Mouse (Mus musculus) frontal cortex, postnatal 14 days (tissue): ENCODE data around the gene Ahdc1.

ENCODE experiments used
- DNase-seq, 2 experiments: peaks; one replicate each; pipeline ENCODE4 v3.0.0; 2022; ENCODE audit warnings: low spot score in 2 of 2

Gene Ahdc1

DNA sequence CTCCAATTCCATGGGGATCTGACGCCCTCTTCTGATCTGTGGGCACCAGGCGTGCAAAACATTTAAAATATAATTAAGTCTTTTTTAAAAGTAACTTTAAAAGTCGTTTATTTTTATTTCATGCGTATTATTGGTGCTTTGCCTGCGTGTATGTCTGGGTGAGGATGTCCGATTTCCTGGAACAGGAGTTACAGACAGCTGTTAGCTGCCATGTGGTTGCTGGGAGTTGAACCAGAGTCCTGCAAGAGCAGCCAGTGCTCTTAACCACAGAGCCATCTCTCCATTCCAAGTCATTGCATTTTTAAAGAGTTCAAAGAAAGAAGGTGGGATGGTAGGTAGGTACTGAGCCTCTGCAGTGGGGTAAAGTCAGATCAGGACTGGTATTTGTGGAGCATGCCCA lies 43.5 kb downstream of the Ahdc1 start:
- DNase-seq = no peak

- no peak for DNase-seq
Measured at GRCm38 (mm10) chr4:133055163-133055951, 44.3 kb downstream of the Ahdc1 start.

DNA sequence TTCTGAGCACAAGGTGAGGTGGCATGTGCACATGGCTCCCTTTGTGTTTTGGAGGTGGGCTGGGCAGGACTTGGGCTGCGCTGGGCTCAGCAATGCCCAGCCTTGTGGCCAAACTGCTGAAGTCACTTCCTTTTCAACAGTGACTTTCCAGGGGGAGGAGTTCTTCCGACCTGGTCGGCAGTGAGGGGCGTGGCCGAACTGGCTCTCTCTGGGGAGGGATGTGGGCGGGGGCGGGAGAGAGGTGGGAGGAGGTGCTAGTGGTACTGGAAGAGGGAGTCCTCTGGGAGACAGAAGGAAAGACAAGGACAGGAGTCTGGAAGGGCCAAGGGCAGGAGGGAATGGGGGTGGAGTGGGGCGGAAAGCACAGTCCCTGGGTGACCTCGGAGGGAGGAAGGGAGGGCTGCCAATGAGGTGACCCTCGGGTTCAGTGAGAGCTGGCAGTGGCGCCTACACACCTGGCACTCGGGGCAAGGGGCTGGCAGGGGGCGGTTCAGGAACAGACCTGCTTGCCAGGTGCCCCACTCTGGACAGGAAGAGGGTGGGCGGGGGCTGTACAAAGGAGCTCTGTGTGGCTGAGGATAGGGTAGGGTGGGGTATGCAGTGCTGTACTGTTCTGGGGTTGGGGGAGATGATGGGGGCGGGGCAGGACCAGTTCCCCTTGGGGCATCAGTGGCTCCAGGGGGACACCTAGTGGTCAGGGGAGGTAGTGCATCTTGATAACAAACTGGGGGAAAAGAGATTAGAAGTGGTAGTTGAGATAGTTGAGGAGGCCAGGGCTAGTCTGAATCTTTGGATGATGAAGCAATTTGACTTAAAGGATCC lies 45.2 kb downstream of the Ahdc1 start:
- peak in 1 of 2 experiments; percentile 64 for DNase-seq

DNA sequence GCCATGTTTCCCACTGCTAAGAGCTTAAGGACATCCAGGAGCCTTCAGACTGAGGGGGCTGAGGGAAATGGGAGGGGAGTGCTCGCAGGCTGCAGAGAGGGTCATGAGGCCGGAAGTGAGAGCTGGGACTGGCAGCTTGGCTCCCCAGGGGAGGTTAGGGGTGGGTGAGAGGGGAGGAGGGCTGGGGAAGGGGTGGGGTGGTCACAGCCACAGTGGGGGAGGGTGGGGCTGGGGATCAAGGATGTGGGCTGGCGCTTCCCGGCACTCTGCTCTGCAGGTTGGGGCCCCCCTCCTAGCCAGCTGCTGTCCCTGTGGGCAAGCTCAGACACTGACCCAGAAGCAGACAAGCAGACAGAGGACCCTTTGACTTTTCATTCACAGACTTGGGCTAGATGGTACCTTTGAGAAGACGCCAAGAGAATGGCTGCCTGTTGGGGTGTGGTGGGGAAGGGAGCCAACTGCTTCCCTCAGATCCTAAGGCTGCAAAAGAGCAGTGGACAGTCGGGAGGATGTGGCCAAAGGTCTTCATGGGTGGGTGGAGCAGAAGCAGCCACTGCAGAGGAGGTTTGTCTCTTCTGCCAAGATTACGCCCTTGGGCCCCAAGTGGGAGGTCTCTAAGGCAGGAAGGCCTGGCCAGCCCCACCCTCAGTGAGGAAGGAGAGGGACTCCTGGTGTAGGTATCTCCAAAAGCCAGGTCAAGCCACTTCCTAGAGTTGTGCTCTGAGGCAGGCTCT lies 46.5 kb downstream of the Ahdc1 start:
- DNase-seq = no peak

DNA sequence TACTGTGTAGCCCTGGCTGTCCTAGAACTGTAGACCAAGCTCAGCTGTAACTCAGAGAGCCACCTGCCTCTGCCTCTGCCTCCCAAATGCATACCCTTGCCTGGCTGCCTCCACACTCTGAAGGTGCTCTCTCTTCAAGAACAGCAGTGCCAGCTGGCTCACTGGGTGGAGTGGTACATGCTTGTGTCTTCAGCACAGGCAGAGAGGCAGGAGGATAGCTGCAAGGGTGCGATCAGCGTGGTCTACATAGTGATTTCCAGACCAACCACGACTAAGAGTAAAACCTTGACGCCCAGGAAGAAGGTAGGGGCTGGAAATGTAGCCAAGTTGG lies 47.0 kb downstream of the Ahdc1 start:
- DNase-seq = no peak

DNA sequence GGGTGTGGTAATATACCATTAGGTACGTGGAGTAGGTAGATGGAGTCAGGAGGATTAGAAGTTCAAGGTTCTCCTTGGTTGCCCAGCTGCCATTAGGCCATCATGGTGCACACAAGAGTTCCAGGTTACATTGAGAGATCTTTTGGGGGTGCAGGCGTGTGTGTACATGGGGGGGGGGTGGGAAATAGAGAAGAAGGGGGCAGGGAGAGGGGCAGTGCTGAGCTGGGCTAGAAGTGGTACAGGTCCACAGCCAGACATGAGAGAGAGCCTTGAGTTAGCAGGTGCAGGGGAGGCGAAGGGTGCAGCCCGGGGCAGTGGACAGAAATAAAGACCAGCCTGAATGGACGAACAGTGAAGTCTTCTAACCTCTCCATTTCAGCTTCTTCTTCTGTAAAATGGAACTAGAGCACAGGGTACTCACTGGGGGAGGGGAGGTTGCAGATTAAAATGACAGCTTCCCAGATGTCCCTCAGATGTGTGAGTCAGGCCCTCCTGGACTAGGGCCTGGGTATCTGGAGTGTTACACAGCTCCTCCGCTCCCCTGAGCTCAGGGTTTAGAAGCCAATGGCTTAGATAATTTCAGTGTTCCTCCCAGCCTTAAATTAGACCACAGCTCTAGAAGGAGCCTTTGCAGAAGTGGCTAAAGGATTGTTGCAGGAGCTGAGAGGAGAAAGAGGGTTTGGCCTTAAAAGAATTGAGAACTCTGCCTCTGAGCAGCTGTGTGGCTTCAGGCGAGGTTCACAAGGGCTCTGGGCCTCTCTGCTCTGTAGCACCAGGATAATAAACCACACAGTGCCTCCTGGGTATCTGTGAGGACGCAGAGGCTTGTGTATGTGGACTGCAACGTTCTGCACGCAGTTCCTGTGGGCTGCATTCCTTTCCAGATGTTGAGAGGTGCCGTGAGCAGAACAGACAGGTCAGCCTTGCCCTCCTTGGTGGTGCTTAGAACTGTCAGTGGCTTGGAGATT lies 47.7 kb downstream of the Ahdc1 start:
- no peak for DNase-seq

DNA sequence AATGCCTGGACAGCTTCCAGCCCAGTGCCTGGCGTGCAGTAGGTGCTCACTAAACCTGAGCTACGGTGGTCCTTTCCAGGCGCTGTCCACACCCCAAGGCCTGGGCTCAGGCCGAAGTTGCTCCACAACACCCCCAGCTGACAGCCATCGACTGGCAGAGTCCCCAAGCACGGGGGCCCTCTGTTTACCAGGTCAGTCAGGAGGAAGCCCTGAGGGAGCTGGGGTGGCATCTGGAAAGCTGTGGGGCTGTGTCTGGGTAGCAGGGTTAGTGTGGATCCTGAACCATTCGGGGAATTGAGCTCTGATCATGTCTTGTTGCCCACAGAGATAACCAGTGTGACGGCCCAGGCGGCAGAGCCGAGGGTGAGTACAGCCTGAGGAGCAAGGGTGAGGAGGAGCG lies 49.6 kb downstream of the Ahdc1 start:
- no peak for DNase-seq

DNA sequence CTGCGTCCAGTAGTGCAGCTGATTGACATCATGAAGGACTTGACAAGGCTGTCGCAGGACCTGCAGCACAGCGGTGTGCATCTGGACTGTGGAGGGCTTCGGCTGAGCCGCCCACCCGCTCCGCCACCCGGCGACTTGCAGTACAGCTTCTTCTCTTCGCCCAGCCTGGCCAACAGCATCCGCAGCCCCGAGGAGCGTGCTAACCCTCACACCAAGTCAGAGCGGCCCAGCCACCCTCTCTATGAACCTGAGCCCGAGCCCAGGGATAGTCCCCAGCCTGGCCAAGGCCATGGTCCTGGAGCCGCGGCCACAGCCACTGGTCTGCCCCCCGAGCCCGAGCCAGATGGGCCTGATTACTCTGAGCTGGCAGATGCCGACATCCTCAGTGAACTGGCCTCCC lies 50.7 kb downstream of the Ahdc1 start:
- no peak for DNase-seq

GRCm38 (mm10) chr4:133062286-133062685 lies 51.2 kb downstream of the Ahdc1 start:
- DNase-seq = no peak

DNA sequence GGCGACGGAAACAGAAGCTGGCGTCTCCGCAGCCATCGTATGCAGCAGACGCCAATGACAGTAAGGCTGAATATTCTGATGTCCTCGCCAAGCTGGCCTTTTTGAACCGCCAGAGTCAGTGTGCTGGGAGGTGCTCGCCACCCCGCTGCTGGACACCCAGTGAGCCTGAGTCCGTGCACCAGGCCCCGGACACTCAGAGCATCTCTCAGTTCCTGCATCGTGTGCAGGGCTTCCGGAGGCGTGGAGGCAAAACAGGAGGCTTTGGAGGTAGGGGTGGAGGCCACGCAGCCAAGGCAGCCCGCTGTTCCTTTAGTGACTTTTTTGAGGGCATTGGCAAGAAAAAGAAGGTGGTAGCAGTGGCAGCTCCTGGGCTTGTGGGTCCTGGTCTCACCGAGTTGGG lies 52.1 kb downstream of the Ahdc1 start:
- no peak for DNase-seq

DNA sequence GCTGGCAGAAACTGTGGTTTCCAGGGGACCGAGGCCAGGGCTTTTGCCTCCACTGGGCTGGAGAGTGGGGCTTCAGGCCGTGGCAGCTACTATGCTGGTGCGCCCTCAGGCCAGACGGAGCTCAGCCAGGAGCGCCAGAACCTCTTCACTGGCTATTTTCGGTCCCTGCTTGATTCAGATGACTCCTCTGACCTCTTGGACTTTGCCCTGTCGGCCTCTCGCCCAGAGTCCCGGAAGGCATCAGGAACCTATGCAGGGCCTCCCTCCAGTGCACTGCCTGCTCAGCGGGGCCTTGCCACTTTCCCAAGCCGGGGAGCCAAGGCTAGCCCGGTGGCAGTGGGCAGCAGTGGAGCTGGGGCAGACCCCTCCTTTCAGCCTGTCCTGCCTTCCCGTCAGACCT lies 52.7 kb downstream of the Ahdc1 start:
- DNase-seq = no peak

DNA sequence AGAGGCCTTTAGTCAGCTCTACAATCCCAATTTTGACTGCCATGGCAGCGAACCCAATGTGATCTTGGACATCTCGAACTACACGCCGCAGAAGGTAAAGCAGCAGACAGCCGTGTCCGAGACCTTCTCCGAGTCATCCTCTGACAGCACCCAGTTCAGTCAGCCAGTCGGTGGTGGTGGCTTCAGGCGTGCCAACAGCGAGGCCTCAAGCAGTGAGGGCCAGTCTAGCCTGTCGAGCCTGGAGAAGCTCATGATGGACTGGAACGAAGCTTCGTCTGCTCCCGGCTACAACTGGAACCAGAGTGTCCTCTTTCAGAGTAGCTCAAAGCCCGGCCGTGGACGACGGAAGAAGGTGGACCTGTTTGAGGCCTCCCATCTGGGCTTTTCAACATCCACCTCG lies 53.7 kb downstream of the Ahdc1 start:
- no peak for DNase-seq

- no peak for DNase-seq
Measured at GRCm38 (mm10) chr4:133065894-133066386, 54.9 kb downstream of the Ahdc1 start.

DNA sequence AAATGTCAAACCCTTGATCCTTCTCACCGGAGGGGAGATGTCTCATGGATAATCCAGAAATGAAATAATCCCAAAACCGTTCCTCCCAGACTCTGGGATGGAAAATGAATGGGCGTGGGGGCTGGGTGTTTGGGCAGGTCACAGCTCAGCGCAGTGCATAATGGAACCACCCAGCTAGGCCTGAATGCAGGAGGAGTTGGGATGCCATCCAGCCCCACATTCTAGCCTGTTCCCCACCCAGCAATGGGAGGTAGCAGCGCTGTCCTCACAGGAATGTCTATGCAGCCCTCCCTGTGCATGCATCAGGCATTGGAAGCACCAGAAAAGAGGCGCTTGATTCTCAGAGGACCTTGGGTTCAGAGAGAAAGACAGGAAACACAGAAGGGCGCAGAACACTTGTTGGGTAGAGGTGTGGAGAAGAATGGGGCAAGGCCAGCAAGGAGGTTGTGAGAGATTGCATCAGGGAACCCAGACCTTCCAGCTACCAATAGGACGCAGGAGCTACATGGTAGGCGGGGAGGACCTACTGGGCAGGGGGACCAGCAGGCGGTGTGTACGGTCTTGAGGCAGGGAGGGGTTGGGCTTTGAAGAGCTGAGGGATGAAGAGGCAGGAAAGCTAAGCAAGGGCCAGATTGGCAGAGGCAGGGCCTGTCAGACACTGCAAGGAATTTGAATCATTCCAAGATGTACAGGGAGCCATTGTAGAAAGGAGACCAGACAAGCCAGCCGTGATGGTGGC lies 57.5 kb downstream of the Ahdc1 start:
- DNase-seq = no peak

- no peak for DNase-seq
Measured at GRCm38 (mm10) chr4:133070388-133070787, 59.3 kb downstream of the Ahdc1 start.

DNA sequence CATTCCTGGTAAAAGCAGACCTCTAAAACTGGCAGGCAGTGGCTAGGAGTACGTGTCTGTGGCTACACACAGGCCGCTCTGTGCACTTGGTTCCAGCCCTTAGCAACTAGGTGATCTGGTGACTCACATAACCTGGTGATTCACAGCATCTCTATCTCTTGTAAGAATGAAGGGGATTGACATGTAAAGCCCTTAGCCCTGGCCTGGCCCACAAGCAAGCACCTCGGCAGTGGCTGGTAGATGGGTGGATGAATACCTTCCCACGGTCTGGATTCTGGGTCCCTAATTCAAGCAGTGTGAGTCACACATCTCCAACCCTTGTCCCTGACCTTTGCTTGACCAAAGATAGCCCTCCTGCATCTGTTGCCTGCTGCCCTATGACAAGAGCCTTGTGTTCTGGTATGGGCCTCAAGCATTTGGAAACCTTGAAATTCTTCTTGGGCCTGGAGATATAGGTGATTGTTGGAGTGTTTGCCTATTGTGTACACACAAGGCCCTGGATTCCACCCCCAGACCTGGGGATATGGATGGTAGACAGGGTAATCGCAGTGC lies 59.8 kb downstream of the Ahdc1 start:
- DNase-seq = no peak

- DNase-seq = no peak
Measured at GRCm38 (mm10) chr4:133073192-133073591, 62.1 kb downstream of the Ahdc1 start.

GRCm38 (mm10) chr4:133074070-133074819 lies 63.2 kb downstream of the Ahdc1 start:
- peak in 1 of 2 experiments; percentile 48 for DNase-seq

GRCm38 (mm10) chr4:133074894-133075572 lies 64.0 kb downstream of the Ahdc1 start:
- no peak for DNase-seq
